Mouse (Mus musculus) adrenal gland, postnatal 10 days (tissue): Measurements from ENCODE around the gene Tbc1d13. TPM values are rescaled to one million over a fixed set of nuclear protein-coding genes. Genes with fewer than 3 reads are reported as not detected.
"Not testable (repeated sequence)": the region's sequence is repeated elsewhere in the genome, so short reads cannot be mapped to it uniquely, and the experiment has no call there.

Experiments used
- DNase-seq: peaks from one replicate; pipeline ENCODE4 v3.0.0; 2021; ENCODE audit warnings: mixed read lengths
- total RNA-seq, 2 experiments: library from RNA; stranded (reverse); gene quantifications; 2 replicates each; pipeline ENCODE4 v1.2.3; 2021

Gene Tbc1d13
- total RNA-seq, 2 experiments from 2014 or later = 47.2 to 64.0 TPM

DNA sequence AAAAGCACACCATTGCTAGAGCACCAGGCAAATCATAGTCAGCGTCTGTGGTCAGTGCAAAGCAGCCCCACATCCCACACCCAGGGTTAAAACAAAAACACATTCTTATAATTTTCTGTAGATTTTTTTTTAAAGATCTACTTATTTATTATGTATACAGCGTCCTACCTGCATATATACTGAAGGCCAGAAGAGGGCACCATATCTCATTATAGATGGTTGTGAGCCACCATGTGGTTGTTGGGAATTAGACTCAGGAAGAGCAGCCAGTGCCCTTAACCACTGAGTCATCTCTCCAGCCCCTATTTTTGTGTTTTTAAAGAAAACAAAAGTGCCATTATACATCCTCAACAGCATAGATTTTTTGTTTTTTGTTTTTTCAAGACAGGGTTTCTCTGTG, 4.8 kb upstream of the Tbc1d13 start:
- DNase-seq = no peak

DNA sequence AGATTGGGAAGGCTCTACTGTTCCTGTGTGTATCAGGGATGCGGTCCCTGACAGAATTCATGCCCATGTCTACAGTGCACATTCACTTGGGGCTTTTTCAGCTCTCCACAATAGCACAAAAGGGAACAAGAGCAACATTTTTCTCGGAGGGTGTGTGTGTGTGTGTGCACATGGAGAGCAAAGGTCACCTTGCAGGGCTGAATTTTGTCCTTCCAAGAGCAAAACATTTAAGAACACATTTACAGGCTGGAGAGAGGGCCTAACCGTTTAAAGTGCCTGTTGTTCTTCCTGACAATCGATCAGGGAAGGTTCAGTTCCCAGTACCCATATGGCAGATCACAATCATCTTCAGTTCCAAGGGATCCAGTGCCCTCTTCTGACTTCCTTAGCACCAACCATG, 3.4 kb upstream of the Tbc1d13 start:
- DNase-seq = no peak

DNA sequence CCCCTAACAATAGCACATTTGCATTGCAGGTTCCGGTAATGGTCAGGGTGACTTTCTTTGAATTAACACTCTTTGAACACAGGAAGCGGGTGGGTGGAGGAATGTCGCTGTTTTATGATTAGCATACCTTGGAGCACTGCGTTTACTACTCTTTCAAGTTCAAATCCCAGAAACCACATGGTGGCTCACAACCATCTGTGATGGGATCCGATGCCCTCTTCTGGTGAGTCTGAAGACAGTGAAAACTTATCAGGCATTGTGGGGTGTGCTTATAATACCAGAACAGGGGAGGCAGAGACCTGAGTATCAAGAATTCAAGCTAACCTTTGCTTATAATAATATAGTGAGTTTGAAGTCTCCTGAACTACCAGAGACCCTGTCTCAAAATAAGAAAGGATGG, 2.3 kb upstream of the Tbc1d13 start:
- DNase-seq = not testable (repeated sequence)

DNA sequence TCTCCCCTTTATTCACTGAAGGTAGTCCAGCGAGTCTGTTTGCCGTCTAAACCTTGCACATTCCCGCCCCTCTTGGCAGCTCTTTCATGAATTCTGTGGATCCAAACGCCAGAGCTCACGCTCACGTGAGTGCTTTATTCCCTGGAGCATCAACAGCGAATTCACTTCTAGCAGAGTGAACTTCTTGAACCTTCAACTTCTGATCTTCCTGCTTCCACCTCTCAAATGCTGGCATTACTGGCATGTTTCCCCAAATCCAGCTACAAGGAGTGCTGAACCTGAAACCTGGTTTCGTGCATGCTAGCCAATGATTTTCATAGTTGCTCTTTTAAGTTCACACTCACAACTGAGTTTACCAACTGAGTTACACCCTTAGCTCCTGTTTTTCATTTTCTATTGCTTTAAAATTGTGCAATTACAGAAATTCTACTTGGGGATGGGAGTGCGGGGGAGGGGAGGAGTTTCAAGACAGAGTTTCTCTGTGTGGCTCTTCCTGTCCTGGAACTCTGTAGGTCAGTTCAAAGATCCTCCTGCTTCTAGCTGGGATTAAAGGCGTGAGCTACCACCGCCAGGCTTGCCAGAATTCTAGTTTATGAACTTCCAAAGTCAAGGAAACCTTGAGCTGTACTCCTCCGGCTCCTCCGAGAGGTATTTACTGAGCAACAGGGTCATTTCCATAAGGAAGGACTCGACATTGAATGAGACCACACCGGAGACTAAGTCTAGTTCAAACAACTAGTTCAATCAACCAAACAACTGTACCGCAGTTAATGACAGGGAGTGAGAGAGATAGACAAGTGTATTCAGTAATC, 539 bp upstream of the Tbc1d13 start:
- DNase-seq = peak; percentile 71

DNA sequence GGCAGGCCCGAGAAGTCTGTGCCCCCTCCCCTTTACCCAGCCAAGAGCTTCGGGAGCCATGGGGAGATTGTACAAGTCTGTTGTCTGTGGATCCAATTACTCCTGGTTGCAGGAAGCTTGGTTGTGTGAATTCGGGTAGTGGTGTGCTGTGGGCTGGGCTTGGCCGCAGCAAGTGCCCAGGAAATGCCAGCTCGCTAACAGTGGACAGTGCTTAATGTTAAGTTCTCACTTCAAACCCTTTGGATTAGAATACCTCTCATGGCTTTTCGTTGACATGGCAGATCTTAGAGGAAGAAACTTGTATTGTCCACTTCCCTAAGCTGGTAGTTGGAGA, 799 bp downstream of the Tbc1d13 start:
- peak; percentile 40 for DNase-seq

DNA sequence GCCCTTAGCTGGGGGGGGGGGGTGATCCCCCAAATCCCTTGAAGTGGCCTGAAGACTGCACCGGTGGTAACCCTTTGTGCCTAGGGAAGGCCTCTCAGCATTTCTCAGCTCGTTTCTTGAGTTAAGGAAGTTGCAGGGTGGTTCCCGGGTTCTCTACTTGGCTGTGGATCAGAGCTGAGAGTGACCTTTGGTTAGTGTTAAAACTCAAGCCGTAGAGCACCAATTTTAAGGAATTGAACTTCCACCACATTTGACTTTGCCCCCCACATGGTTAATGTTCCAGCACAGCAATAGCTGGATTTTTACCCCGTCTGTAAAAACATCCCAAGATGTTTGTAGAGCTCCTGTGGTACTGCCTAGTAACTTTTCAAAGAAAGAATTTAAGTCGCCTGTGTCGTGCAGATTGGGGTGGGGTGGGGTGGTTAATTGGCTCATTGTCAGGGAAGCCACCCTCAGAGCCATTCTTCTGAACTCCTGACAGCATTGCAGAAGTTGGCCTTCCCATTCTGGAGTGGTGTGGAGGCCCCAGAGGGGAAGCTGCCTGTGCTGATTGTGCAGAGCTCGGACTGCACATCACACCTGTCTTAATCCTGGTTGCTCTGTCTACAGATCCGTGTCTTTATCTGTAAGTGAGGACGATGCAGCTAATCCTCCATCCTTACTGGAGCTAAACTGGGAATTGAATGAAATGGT, 1.5 kb downstream of the Tbc1d13 start:
- no peak for DNase-seq

DNA sequence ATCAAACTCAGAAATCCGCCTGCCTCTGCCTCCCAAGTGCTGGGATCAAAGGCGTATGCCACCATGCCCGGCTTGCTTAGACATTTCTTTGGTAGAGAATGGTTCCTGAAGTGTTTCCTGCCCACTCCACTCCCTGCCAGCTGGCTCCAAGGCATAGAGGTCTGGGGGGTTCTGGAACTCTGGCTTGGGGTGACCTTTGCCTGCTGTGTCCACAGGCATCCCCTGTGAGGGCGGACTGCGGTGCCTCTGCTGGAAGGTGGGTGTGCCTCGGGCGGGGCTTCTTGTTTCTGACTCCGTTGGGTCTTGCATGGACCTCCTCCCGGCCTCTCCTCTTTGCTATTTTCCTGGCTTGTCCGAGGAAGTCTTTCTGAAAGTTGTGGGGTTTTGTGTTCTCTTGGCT, 2.9 kb downstream of the Tbc1d13 start:
- no peak for DNase-seq

DNA sequence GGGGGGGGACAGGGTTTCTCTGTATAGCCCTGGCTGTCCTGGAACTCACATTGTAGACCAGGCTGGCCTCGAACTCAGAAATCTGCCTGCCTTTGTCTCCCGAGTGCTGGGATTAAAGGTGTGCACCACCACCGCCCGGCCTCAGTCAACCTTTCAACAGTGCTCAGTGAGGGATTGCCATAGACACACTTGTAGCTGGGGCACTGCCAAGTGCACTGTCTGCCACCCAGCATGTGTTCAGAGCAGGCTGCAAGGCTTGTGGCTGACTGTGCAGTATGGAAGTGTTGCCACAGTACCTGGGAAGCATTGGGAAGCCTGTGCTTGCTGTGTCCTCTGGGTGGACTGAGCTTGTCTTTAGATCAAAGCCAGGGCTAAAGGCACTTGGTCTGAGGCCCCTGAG, 6.5 kb downstream of the Tbc1d13 start:
- not testable (repeated sequence) for DNase-seq

DNA sequence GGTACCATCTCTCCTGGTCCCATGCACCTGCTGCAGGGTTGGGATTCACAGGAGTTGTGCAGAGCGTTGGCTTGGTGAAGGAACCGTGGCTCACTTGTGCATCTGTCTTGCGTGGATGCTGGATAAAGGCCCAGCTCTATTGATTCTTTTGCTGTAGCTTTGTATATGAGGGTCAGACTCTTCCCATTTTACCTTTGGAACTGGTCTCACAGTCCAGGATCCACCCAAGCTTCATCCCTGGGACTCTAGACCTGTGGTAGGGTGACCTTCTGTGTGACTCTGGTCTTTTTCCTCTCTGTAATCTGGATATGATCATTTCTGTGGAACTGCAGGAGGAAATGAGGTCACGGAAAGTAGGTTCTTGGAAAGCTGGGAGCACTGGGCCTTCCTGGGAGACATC, 10.9 kb downstream of the Tbc1d13 start:
- no peak for DNase-seq

DNA sequence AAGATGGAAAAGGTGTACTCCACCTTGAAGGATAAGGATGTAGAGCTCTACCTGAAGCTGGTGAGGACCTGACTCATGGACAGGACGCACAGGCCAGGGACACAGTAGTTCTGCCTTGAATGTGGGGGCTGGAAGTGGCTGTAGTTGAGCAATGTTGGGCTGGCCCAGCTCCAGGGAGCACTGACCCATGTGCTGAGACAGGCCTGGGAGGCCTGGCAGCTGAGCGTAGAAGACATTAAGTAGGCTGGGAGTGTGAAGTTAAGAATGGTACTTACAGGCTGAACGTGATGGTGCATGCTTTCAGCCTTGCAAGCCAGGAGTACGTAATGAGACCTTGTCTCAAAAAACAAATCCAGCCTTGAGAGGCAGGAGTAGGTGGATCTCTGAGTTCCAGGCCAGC, 13.9 kb downstream of the Tbc1d13 start:
- peak; percentile 89 for DNase-seq

DNA sequence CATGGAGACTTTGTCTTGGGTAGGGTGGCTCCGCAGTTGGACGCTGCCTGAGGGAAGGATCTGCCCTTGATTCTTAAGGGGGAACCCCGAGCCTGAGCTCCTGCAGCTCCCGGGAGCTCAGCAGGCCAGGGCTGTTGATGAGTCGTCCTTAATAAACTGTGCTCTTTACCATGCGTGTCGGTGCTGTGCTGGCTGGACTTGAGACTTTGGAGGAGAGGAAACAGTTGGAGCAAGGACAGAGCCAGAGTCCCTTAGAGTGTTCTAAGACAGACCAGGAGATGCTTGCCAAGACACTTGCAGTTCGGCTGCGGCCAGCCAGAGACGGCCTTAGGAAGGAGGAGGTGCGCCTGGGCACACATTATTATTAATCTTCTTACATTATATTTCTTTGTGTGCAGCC, 18.3 kb downstream of the Tbc1d13 start:
- DNase-seq = no peak

DNA sequence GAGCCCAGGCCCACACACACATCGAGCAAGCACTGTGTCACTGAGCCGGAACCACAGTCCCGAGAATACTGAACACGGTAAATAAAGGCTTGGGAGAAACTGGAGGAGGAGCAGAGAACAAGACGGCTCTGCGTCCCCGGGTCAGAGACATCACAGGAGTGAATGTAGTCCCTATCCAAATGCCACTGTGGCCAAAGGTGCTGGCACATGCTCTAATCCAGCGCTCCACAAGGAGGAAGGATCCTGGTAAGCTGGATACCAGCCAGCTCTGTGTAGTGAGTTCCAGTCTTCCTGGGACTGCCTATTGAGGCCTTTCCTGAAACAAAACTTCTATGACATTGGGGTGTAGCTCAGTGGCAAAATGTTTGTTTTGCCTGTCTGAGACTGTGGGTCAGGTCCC, 19.1 kb downstream of the Tbc1d13 start:
- DNase-seq = peak; percentile 60

DNA sequence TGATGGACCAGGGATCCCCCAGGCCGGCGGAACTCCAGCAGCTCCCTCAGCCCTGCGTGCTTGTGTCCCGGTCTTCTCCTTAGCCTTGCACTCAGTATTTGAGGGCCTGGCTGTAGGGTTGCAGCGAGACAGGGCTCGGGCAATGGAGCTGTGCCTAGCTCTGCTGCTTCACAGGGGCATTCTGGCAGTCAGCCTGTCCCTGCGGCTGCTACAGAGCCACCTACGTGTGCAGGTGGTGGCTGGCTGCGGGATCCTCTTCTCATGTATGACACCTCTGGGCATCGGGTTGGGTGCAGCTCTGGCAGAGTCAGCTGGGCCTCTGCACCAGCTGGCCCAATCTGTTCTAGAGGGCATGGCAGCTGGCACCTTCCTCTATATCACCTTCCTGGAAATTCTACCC, 26.3 kb downstream of the Tbc1d13 start:
- not testable (repeated sequence) for DNase-seq

DNA sequence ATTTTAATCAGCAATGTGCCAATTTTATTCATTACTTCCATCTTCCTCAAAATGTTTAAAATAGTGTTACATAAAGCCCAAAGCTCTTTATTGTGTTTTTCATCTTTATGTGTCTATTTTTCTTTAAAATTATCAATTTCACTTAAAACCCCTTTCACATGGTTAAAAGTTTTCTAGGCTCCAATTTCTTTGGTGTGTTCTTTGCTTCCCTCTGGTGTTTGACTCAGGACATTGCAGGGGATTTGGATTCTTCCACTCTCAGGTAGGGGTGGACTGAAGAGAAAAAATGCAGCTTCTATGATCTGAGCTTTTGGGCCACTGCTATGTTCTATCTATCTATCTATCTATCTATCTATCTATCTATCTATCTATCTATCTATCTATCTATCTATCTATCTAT, 28.3 kb downstream of the Tbc1d13 start:
- no peak for DNase-seq

DNA sequence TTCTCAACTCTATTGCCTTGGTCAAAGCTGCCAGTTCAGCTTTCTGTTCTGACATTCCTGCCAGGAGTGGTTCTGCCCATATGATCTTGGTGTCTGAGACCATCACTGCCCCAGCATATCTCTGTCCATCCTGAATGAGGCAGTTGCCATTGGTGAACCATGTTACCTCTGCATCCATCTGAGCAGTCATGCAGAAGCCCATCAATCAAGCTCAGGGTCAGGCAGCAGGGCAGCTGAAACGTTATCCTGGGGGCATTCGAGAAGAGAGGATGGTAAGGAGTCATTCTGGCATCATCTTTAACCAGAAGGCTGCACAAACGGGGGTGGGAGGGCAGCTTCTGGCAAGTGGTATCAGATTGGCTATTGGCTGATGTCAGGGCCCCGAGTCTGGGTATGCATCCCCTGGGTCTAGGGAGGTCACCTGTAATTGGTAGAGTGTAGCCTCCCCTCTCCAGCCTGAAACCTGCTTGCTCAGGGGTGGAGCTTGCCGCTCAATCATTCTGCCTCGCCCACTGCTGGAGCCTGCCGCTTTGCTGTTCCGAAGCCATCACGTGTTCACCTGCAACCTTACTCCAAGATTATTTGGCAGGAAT, 30.9 kb downstream of the Tbc1d13 start:
- no peak for DNase-seq

DNA sequence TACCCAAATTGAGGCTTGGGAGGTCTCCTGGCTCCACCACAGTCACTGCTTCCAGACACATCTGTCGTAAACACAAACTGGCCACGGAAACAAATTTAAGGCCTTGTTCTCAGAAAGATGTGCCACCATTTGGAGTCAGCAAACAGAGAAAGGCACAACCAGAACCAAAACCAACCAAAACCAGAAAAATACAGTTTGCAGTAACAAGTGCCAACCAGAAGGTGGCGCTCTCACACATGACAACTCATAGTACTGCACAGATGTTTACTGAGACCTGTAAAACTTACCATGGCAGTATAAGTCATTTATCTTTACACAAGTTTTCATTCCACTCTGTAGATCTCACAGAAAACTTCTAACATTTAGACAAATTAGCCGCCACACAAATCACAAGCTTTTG, 33.1 kb downstream of the Tbc1d13 start:
- DNase-seq = no peak

DNA sequence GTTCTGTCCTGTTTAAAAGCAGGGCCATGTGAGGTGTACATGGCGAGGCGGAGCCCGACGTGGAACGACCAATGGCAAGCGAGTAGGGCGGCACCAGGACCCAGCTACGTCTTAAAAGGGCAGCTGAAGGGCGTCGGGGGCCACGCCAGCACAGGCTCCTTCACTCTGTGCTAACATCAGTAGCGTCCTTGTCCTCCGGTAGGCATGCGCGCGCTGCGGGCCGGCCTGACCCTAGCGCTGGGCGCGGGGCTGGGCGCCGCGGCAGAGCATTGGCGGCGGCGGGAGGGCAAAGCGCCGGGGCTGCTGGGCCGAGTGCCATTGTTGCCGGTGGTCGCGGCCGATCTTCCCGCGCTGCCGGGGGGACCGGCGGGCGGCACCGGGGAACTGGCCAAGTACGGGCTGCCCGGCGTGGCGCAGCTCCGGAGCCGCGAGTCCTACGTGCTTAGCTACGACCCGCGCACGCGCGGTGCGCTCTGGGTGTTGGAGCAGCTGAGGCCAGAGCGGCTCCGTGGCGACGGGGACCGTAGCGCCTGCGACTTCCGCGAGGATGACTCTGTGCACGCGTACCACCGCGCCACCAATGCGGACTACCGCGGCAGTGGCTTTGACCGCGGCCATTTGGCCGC, 37.9 kb downstream of the Tbc1d13 start, which contains the start of gene Endog:
TSS of gene Endog (plus strand) at position 123 of the 626 bp plus-strand sequence.
- peak; percentile 93 for DNase-seq

DNA sequence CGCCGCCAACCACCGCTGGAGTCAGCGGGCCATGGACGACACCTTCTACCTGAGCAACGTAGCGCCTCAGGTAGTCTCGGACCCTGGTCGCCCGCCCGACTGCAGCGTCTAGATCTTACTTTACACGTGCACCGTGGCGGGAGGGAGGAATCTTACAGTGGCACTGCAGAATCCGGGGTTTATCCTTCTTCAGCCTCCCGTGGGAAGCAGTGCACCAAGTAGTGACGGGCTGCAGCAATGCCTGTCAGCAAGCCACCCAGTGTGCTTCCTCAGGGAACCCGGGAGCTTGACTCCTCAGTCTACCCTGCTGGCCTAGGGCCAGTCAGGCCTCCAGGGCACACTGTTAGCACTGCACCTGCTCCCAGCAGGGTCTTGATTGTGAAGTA, 38.4 kb downstream of the Tbc1d13 start:
- no peak for DNase-seq

DNA sequence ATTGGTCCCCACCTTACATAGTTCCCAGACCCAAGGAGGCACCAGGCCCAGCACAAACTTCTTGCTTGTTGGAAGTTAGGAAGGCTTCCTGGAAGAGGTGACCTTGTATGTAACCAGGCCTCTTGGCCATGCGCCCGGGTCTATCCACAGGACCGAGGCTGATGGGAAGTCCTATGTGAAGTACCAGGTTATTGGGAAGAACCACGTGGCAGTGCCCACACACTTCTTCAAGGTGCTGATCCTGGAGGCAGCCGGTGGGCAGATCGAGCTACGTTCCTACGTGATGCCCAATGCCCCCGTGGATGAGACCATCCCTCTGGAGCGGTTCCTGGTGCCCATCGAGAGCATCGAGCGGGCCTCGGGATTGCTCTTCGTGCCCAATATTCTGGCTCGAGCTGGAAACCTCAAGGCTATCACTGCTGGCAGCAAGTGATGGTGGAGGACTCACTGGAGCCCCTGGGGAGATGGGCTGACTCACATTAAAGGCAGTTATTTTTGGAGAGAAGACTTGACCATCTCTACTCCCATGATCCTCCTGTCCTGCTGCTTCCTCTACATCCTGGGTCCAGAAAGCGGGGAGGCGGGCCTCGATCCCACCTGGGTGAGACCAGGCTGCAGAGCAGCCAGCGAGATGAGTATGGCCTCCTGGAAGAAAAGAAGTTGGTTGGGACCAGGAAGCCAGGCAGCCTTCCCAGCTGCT, 40.1 kb downstream of the Tbc1d13 start:
- DNase-seq = no peak

DNA sequence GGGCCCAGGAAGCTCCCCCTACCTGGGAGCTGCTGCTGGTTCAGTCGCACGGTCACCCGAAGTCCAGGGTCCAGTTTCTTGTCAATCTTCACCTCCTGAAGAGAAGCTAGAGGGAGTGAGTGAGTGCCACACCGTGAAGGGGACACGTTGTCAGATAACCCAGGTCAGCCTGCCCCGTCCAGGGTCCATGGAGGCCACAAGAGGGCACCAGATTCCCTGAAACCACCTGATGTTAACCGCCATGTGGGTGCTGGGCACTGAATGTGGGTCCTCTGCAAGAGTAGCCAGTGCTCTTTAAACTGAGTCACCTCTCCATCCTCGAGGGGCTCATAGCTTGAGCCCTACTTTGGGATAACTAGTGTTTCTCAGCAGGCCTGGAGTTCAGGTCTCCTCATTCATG, 42.4 kb downstream of the Tbc1d13 start:
- DNase-seq = no peak

DNA sequence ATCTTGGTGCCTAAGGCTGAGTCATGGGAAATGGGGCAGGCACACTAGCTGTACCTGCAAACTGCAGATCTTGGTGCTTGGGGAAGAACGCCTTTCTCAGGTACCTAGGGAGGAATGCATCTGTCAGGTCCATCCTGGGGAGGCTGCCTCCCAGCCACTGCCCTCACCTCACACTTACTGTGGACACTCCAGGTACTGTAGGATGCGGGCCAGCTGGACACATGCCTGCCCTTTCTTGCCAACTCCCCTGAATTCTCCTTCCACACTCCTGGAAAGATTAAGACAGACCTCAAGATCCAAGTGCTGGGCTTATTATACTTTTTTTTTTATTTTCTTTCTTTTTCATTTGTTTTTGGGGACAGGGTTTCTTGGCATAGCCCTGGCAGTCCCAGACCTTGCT, 43.0 kb downstream of the Tbc1d13 start:
- DNase-seq = no peak
